Mouse (Mus musculus) CH12.LX (cell line): ENCODE results near the gene Irs3. TPM values are rescaled to one million over a fixed set of nuclear protein-coding genes. Genes with fewer than 3 reads are reported as not detected.

Source experiments
- DNase-seq: peaks from one replicate; pipeline ENCODE4 v3.0.0-alpha.2; 2013; ENCODE audit errors: extremely low read depth
- H3K27ac ChIP-seq: 2 replicates; pipeline ENCODE4 v1.5.1; 2012; ENCODE audit warnings: low read depth, mild to moderate bottlenecking, control low read depth, moderate library complexity; ENCODE audit not compliant: insufficient read depth
- H3K27me3 ChIP-seq: replicated peaks from 2 replicates; pipeline ENCODE3; 2012; ENCODE audit warnings: inconsistent platforms
- H3K36me3 ChIP-seq, 2 experiments: replicated peaks in 1 of 2; 2 replicates each; pipeline versions ENCODE3 to v1.6.1; 2012; ENCODE audit warnings: inconsistent platforms in 1 of 2, low read length in 1 of 2, mild to moderate bottlenecking in 1 of 2, mixed read lengths in 1 of 2, moderate library complexity in 1 of 2; ENCODE audit not compliant: control insufficient read depth in 1 of 2, insufficient read depth in 1 of 2
- H3K4me1 ChIP-seq, 2 experiments: 2 replicates each; pipeline ENCODE4 v1.6.1; 2012; ENCODE audit warnings: inconsistent platforms in 1 of 2, moderate library complexity in 1 of 2; ENCODE audit not compliant: insufficient read depth in 2 of 2, control insufficient read depth in 1 of 2
- H3K4me2 ChIP-seq: 2 replicates; pipeline ENCODE4 v1.6.1; 2012; ENCODE audit warnings: low read depth, mild to moderate bottlenecking, control low read depth; ENCODE audit not compliant: poor library complexity, insufficient read depth, severe bottlenecking
- H3K4me3 ChIP-seq, 3 experiments: fragments of 150-350 bp in 1 of 3; sonication (generic) in 1 of 3; replicated peaks in 1 of 3; 2 replicates each; pipeline versions ENCODE3 to v1.5.1; 2011 to 2012; ENCODE audit warnings: low read depth in 2 of 3, low read length in 2 of 3, mild to moderate bottlenecking in 2 of 3, moderate library complexity in 2 of 3, control low read depth in 1 of 3, improper control_type of control experiment in 1 of 3, inconsistent platforms in 1 of 3, mixed read lengths in 1 of 3; ENCODE audit not compliant: poor library complexity in 1 of 3
- H3K79me2 ChIP-seq: replicated peaks from 2 replicates; pipeline ENCODE4 v1.6.1; 2012; ENCODE audit warnings: mild to moderate bottlenecking, moderate library complexity; ENCODE audit not compliant: control insufficient read depth, poor library complexity, insufficient read depth, severe bottlenecking; ENCODE audit errors: extremely low read depth
- H3K9ac ChIP-seq: 2 replicates; pipeline ENCODE4 v1.6.1; 2012; ENCODE audit warnings: low read depth, mild to moderate bottlenecking, control low read depth, moderate library complexity; ENCODE audit not compliant: insufficient read depth
- H3K9me3 ChIP-seq: replicated peaks from 2 replicates; pipeline ENCODE3; 2012; ENCODE audit warnings: low read length, inconsistent platforms, mixed read lengths
- BHLHE40 ChIP-seq: IDR thresholded peaks from 2 replicates; pipeline ENCODE4 v1.6.1; 2011; ENCODE audit warnings: mild to moderate bottlenecking, low read depth, low read length, improper control_type of control experiment
- CHD1 ChIP-seq: IDR thresholded peaks from 2 replicates; pipeline ENCODE4 v1.6.1; 2012; ENCODE audit warnings: low read depth, low read length, improper control_type of control experiment, inconsistent platforms
- CHD2 ChIP-seq: IDR thresholded peaks from 2 replicates; pipeline ENCODE4 v1.6.1; 2011; ENCODE audit warnings: low read length, improper control_type of control experiment
- CTCF ChIP-seq, 2 experiments: IDR thresholded peaks in 1 of 2; conservative IDR thresholded peaks in 1 of 2; 2 replicates each; pipeline ENCODE4 v1.5.1; 2011 to 2012; ENCODE audit warnings: low read depth in 2 of 2, low read length in 2 of 2, improper control_type of control experiment in 1 of 2, inconsistent platforms in 1 of 2, mild to moderate bottlenecking in 1 of 2, moderate library complexity in 1 of 2
- E2F4 ChIP-seq: IDR thresholded peaks from 2 replicates; pipeline ENCODE4 v1.6.1; 2011; ENCODE audit warnings: low read depth, low read length, improper control_type of control experiment; ENCODE audit not compliant: insufficient replicate concordance
- ELF1 ChIP-seq: IDR thresholded peaks from 2 replicates; pipeline ENCODE4 v1.6.1; 2014; ENCODE audit warnings: low read depth, mild to moderate bottlenecking, inconsistent platforms, low read length, improper control_type of control experiment
- GABPA ChIP-seq: IDR thresholded peaks from 2 replicates; pipeline ENCODE4 v1.6.1; 2012; ENCODE audit warnings: low read depth, low read length, improper control_type of control experiment, inconsistent platforms; ENCODE audit not compliant: insufficient replicate concordance
- HCFC1 ChIP-seq: IDR thresholded peaks from 2 replicates; pipeline ENCODE4 v1.6.1; 2012; ENCODE audit warnings: low read depth, mild to moderate bottlenecking, inconsistent platforms, low read length, improper control_type of control experiment
- IRF4 ChIP-seq: IDR thresholded peaks from 2 replicates; pipeline ENCODE4 v1.6.1; 2014; ENCODE audit warnings: low read depth, mild to moderate bottlenecking, inconsistent platforms, low read length, improper control_type of control experiment
- JUN ChIP-seq: IDR thresholded peaks from 2 replicates; pipeline ENCODE4 v1.6.1; 2011; ENCODE audit warnings: low read depth, mild to moderate bottlenecking, low read length, improper control_type of control experiment, moderate library complexity; ENCODE audit not compliant: insufficient read depth
- KAT2A ChIP-seq: IDR thresholded peaks from 2 replicates; pipeline ENCODE4 v1.6.1; 2012; ENCODE audit warnings: low read length, improper control_type of control experiment, inconsistent platforms; ENCODE audit not compliant: insufficient replicate concordance
- MAFK ChIP-seq: IDR thresholded peaks from 2 replicates; pipeline ENCODE4 v1.6.1; 2011; ENCODE audit warnings: low read length, improper control_type of control experiment; ENCODE audit not compliant: insufficient replicate concordance
- MAX ChIP-seq: IDR thresholded peaks from 2 replicates; pipeline ENCODE4 v1.6.1; 2011; ENCODE audit warnings: low read length, improper control_type of control experiment
- MAZ ChIP-seq: IDR thresholded peaks from 2 replicates; pipeline ENCODE4 v1.6.1; 2012; ENCODE audit warnings: low read depth, mild to moderate bottlenecking, inconsistent platforms, low read length, improper control_type of control experiment, moderate library complexity
- MEF2A ChIP-seq: IDR thresholded peaks from 2 replicates; pipeline ENCODE4 v1.6.1; 2014; ENCODE audit warnings: low read depth, mild to moderate bottlenecking, inconsistent platforms, low read length, improper control_type of control experiment, borderline replicate concordance
- MXI1 ChIP-seq: IDR thresholded peaks from 2 replicates; pipeline ENCODE4 v1.6.1; 2011; ENCODE audit warnings: mild to moderate bottlenecking, low read depth, low read length, improper control_type of control experiment
- MYC ChIP-seq: IDR thresholded peaks from 2 replicates; pipeline ENCODE4 v1.6.1; 2011; ENCODE audit warnings: low read depth, mild to moderate bottlenecking, improper control_type of control experiment, low read length
- PAX5 ChIP-seq: IDR thresholded peaks from 2 replicates; pipeline ENCODE4 v1.6.1; 2012; ENCODE audit warnings: low read length, inconsistent platforms, mixed read lengths
- POLR2A ChIP-seq: IDR thresholded peaks from 2 replicates; pipeline ENCODE4 v1.6.1; 2011; ENCODE audit warnings: low read depth, mild to moderate bottlenecking, improper control_type of control experiment, low read length
- POLR2AphosphoS2 ChIP-seq: IDR thresholded peaks from 2 replicates; pipeline ENCODE4 v1.6.1; 2011; ENCODE audit warnings: low read depth, low read length, improper control_type of control experiment
- RAD21 ChIP-seq: IDR thresholded peaks from 2 replicates; pipeline ENCODE4 v1.6.1; 2011; ENCODE audit warnings: low read depth, mild to moderate bottlenecking, low read length, improper control_type of control experiment, moderate library complexity
- RCOR1 ChIP-seq: conservative IDR thresholded peaks from 2 replicates; pipeline ENCODE4 v1.6.1; 2012; ENCODE audit warnings: low read depth, mild to moderate bottlenecking, inconsistent platforms, low read length, improper control_type of control experiment
- SIN3A ChIP-seq: IDR thresholded peaks from 2 replicates; pipeline ENCODE4 v1.6.1; 2012; ENCODE audit warnings: low read length, improper control_type of control experiment, inconsistent platforms
- SMC3 ChIP-seq: IDR thresholded peaks from 2 replicates; pipeline ENCODE4 v1.6.1; 2011; ENCODE audit warnings: low read depth, low read length, improper control_type of control experiment
- TBP ChIP-seq: conservative IDR thresholded peaks from 2 replicates; pipeline ENCODE4 v1.6.1; 2011; ENCODE audit warnings: low read depth, low read length, improper control_type of control experiment
- TCF12 ChIP-seq: IDR thresholded peaks from 2 replicates; pipeline ENCODE4 v1.6.1; 2014; ENCODE audit warnings: low read depth, mild to moderate bottlenecking, inconsistent platforms, low read length, improper control_type of control experiment
- UBTF ChIP-seq: IDR thresholded peaks from 2 replicates; pipeline ENCODE4 v1.6.1; 2012; ENCODE audit warnings: low read depth, mild to moderate bottlenecking, inconsistent platforms, low read length, improper control_type of control experiment, moderate library complexity
- USF2 ChIP-seq: conservative IDR thresholded peaks from 2 replicates; pipeline ENCODE4 v1.6.1; 2011; ENCODE audit warnings: low read depth, low read length, improper control_type of control experiment
- ZC3H11A ChIP-seq: IDR thresholded peaks from 2 replicates; pipeline ENCODE4 v1.6.1; 2012; ENCODE audit warnings: low read depth, mild to moderate bottlenecking, inconsistent platforms, low read length, improper control_type of control experiment
- ZMIZ1 ChIP-seq: IDR thresholded peaks from 2 replicates; pipeline ENCODE4 v1.6.1; 2012; ENCODE audit warnings: low read depth, mild to moderate bottlenecking, inconsistent platforms, low read length, improper control_type of control experiment
- ZNF384 ChIP-seq: IDR thresholded peaks from 2 replicates; pipeline ENCODE4 v1.6.1; 2012; ENCODE audit warnings: low read depth, low read length, improper control_type of control experiment, inconsistent platforms
- dilution Hi-C: fragments of 300-500 bp; cut with MboI; formaldehyde crosslinking; loops from 2 replicates; pipeline ENCODE4 v1.14.3; 2020; ENCODE audit warnings: low sequenced_read_pairs; ENCODE audit not compliant: extremely low pct_unique_long_range_greater_than_20kb, extremely low pct_ligation_motif_present
- in situ Hi-C: fragments of 300-500 bp; cut with MboI; formaldehyde crosslinking; loops from 3 replicates; pipeline ENCODE4 v1.14.3; 2019; ENCODE audit warnings: low sequenced_read_pairs, low pct_ligation_motif_present, low pct_unique_long_range_greater_than_20kb, mixed read lengths
- polyA plus RNA-seq: library from polyadenylated mRNA; unstranded; fragments of >175 nt; gene quantifications from 2 replicates; pipeline ENCODE4 v1.2.1, GENCODE M21; 2012; ENCODE audit warnings: low read depth; ENCODE audit not compliant: insufficient read length
- total RNA-seq, 2 experiments: library from RNA; depleted of rRNA; stranded (reverse); fragments of 300-350 nt in 1 of 2; fragments of >200 nt in 1 of 2; gene quantifications; 2 replicates each; pipeline ENCODE4 v1.2.3; 2012 to 2014

Irs3 gene
- total and polyA plus RNA-seq, 3 experiments = not detected

DNA sequence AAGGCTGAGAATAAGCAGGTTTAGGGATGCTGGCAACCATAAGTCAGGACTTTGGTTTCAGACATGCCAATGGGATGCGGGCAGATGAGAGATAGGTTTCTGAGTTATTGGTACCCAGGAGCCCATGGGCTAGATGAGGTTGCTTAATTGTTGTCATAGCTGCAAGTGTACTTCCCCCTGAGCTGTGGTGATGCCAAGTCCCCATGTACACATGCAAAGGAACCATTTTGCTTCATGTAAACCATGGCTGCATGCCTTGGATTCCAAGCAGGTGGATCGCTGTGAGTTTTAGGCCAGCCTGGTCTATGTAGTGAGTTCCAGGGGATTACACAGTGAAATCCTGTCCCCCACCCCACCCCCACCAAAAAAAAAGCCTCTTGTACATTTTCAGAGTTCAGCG is 40.1 kb upstream of the Irs3 start:
- Histone ChIP-seq H3K27ac (no peak overlapping the region), H3K4me3 (no peak overlapping the region), H3K4me1 (peaks cover 0 to 31% of the 10 kb centered on the region in 2 experiments; a peak in 2 of 4 replicates), H3K27me3 (no peaks in the 10 kb centered on the region), H3K9ac (no peak overlapping the region), H3K36me3 (peaks cover 0 to 15% of the 10 kb centered on the region in 2 experiments), H3K9me3 (no peaks in the 10 kb centered on the region), H3K4me2 (no peak overlapping the region), H3K79me2 (peaks cover 4% of the 10 kb centered on the region; the same call in 1 of the 2 replicates)
- dilution Hi-C loops = no loop called here
- in situ Hi-C loops = no loop called here
- no peak for DNase-seq
- TF ChIP-seq GABPA = no peak
- TF ChIP-seq BHLHE40 = no peak
- no peak for TF ChIP-seq MEF2A
- TF ChIP-seq USF2 = no peak
- no peak for TF ChIP-seq JUN
- TF ChIP-seq RAD21 = no peak
- TF ChIP-seq SMC3 = no peak
- TF ChIP-seq CHD1 = no peak
- TF ChIP-seq PAX5 = no peak
- no peak for TF ChIP-seq RCOR1
- TF ChIP-seq POLR2AphosphoS2 = no peak

- H3K9me3 ChIP-seq = no peaks in the 10 kb centered on the region
- peak within 1 kb of the TSS; percentile 48 for H3K4me2 ChIP-seq
- dilution Hi-C loops (no loop called here), in situ Hi-C loops (no loop called here)
- no peaks in the 10 kb centered on the region for H3K27me3 ChIP-seq
- peaks cover 0 to 31% of the 10 kb centered on the region in 2 experiments; a peak in 2 of 4 replicates for H3K4me1 ChIP-seq
- H3K4me3 ChIP-seq = peak within 1 kb of the TSS; percentile 59 to 69 (median 63)
- H3K36me3 ChIP-seq = peaks cover 0 to 23% of the 10 kb centered on the region in 2 experiments
- peak within 1 kb of the TSS; percentile 17 for H3K9ac ChIP-seq
- peak; percentile 100 for DNase-seq
- peaks cover 4% of the 10 kb centered on the region; the same call in 1 of the 2 replicates for H3K79me2 ChIP-seq
- no peak within 1 kb of the TSS for H3K27ac ChIP-seq
- peak; percentile 40; the same call in 1 of the 2 replicates for TF ChIP-seq TCF12
- TF ChIP-seq KAT2A = 0 out of 2 replicates have a peak, but pooled peaks have one; percentile 2
- TF ChIP-seq MAFK = no peak
- TF ChIP-seq IRF4 = peak; percentile 34; the same call in 1 of the 2 replicates
- TF ChIP-seq TBP = no peak
- TF ChIP-seq MAX = peak; percentile 93
- peak; percentile 48; the same call in 1 of the 2 replicates for TF ChIP-seq HCFC1
- TF ChIP-seq RAD21 = no peak; the same call in 1 of the 2 replicates
- peak; percentile 89 for TF ChIP-seq MXI1
- TF ChIP-seq ELF1 = peak; percentile 72
- TF ChIP-seq CHD1 = no peak
- TF ChIP-seq E2F4 = peak; percentile 94
- no peak for TF ChIP-seq CTCF (conservative IDR thresholded peaks at IDR 0.05 in 1 of 2, IDR thresholded peaks at IDR 0.05 in 1 of 2; ENCODE audit: low read depth in 2 of 2, low read length in 2 of 2)
- no peak for TF ChIP-seq ZNF384
- 0 out of 2 replicates have a peak, but pooled peaks have one; percentile 5 for TF ChIP-seq MYC
- peak; percentile 91 for TF ChIP-seq MAZ
- peak; percentile 62; the same call in 1 of the 2 replicates for TF ChIP-seq UBTF
- TF ChIP-seq MEF2A = peak; percentile 31; the same call in 1 of the 2 replicates
- peak; percentile 63; the same call in 1 of the 2 replicates for TF ChIP-seq SIN3A
- TF ChIP-seq CHD2 = peak; percentile 87
- TF ChIP-seq POLR2A = peak; percentile 77
- TF ChIP-seq ZMIZ1 = no peak
- no peak for TF ChIP-seq ZC3H11A
Measured at GRCm38 (mm10) chr5:137684294-137685123, 39.0 kb upstream of the Irs3 start, which contains the start of gene Agfg2. Gene Agfg2, minus strand, starts transcription at chr5:137684726.
